Mouse (Mus musculus) lung, embryonic 16.5 days (tissue): ENCODE data around the gene 4933402D24Rik. TPM values are rescaled to one million over a fixed set of nuclear protein-coding genes. Genes with fewer than 3 reads are reported as not detected.

Experiments
- polyA plus RNA-seq: library from polyadenylated mRNA; unstranded; fragments of >200 nt; fragmentation: Nextera tagmentation; extraction: Ambion mirVana; gene quantifications from 2 replicates; pipeline ENCODE4 v1.2.1, GENCODE M21; 2015

4933402D24Rik gene
- polyA plus RNA-seq, 1 experiment from 2014 or later: not detected

Other genes starting within 250 kb of the 4933402D24Rik start
- gene Gm39653, start 153.3 kb downstream of the 4933402D24Rik start, polyA plus RNA-seq: not detected in 2 replicates
- gene Dytn, start 82.3 kb downstream of the 4933402D24Rik start, polyA plus RNA-seq: not detected in 2 replicates
- gene Mdh1b, start 38.9 kb downstream of the 4933402D24Rik start, polyA plus RNA-seq: 1.4 and 2.0 TPM in 2 replicates
- gene Fastkd2, start 38.7 kb downstream of the 4933402D24Rik start, polyA plus RNA-seq: 46.1 and 55.2 TPM in 2 replicates